12 mouse cellular contexts compared by ENCODE assay signal in the genomic region with DNA sequence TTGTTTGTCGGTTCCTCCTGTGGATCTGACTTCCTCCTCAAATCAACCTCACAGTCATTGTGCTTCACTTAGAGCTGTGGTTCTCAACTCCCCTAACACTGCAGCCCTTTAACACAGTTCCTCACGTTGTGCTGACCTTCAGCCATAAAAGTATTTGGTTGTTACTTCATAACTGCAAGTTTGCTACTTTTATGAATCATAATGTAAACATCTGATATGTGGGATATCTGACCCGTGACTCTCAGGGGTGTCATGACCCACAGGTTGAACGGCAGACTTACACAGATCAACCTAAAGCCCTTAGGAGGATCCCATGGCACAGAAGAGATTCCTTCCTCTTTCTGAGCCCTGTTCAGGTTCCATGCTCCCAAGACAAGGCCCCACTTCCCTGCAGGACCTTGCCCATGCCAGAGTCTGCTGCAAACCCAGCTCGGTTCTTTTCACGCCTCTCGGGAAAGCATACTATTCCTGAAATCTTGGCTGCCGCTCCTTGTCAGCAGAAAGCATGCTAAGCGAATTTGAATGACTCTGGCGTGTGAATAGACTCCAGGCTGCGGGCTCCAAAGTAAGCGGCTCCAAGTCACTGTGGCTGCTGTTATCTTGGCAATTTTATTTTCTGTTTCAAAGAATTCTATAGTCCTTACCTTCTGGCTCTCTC.
DNase-seq lines count a peak whose midpoint lies in the region; ATAC-seq lines count a peak whose summit lies in the region.
"Had no signal": no experiment of that assay in that cellular context is flagged by ENCODE, and none has a peak within 500 bp of the region (broad histone marks: within the 10 kb centered on the region; RNA-seq: fewer than 3 reads in every experiment).

No protein-coding gene starts in this region.

- DNase-seq in layer of hippocampus, adult 11-12 months (ENCODE audit: low spot score), result peak; percentile 21
- no peak for DNase-seq in layer of hippocampus, postnatal 25 days (ENCODE audit: extremely low spot score in 1 of 2, low spot score in 1 of 2)
- peak; percentile 78 for DNase-seq in brain, adult 2 months (ENCODE audit: low read depth, low spot score)
- DNase-seq in right cerebral cortex, adult 18-20 months, result peak; percentile 69
- no peak for DNase-seq in gastrocnemius, postnatal 10 days
- DNase-seq in lung, postnatal 25 days (ENCODE audit: low spot score), result no peak
- DNase-seq: embryo, embryonic 11 days; heart, adult 2 months had no signal

- H3K4me3 ChIP-seq in hindbrain, embryonic 16.5 days (ENCODE audit: low read length), result no peak overlapping the region
- H3K4me3 ChIP-seq: heart, adult 2 months; limb, embryonic 15.5 days had no signal

- 36% methylated on average over 12 of the region's 12 CpGs for WGBS in hindbrain, embryonic 16.5 days

- H3K27me3 ChIP-seq in hindbrain, embryonic 16.5 days (replicated peaks; ENCODE audit: control insufficient read depth, insufficient read depth, low read length), result no peaks in the 10 kb centered on the region
- H3K27me3 ChIP-seq: limb, embryonic 15.5 days had no signal

- no peaks in the 10 kb centered on the region for H3K36me3 ChIP-seq in hindbrain, embryonic 16.5 days (ENCODE audit: control insufficient read depth, insufficient read depth, low read length)
- H3K36me3 ChIP-seq: limb, embryonic 15.5 days had no signal

- no peak overlapping the region for H3K9ac ChIP-seq in hindbrain, embryonic 16.5 days (ENCODE audit: low read depth, low read length)
- H3K9ac ChIP-seq: limb, embryonic 15.5 days had no signal

- ATAC-seq in hindbrain, embryonic 16.5 days, result peak; percentile 51; the same call in 1 of the 2 replicates
- ATAC-seq in monocyte, adult 5-6 weeks (replicated peaks; ENCODE audit: insufficient number of reproducible peaks, low FRiP score, low TSS enrichment, poor library complexity, severe bottlenecking), result no peak
- ATAC-seq: intestine, embryonic 16.5 days had no signal

- H3K4me2 ChIP-seq in hindbrain, embryonic 16.5 days (ENCODE audit: low read length), result no peak overlapping the region
- H3K4me2 ChIP-seq: limb, embryonic 15.5 days had no signal

- H3K4me1 ChIP-seq in hindbrain, embryonic 16.5 days (ENCODE audit: control insufficient read depth, insufficient read depth, low read depth, low read length), result peaks cover 4% of the 10 kb centered on the region

- H3K9me3 ChIP-seq in hindbrain, embryonic 16.5 days (ENCODE audit: control insufficient read depth, low read length), result no peaks in the 10 kb centered on the region
- H3K9me3 ChIP-seq: limb, embryonic 15.5 days had no signal

- peak overlapping the region; percentile 60 for H3K27ac ChIP-seq in hindbrain, embryonic 16.5 days (ENCODE audit: low read depth, low read length)
- H3K27ac ChIP-seq: heart, adult 2 months; limb, embryonic 15.5 days had no signal

Comparison
In these comparisons a context has a peak if more than half of its experiments do, and no peak if none do; other contexts are left out.
1. DNase-seq: peak in layer of hippocampus, adult 11-12 months (single experiment), brain, adult 2 months (single experiment) and right cerebral cortex, adult 18-20 months (single experiment); none in layer of hippocampus, postnatal 25 days (0 of 2), gastrocnemius, postnatal 10 days (single experiment) and lung, postnatal 25 days (single experiment).